Mouse (Mus musculus): ENCODE measurements at regions not wholly inside any gene's neighbourhood (a gene's known extent, or its start where the extent isn't known, plus 50 kb on each side); places are given as distances from the start of the nearest gene placed in this dataset.

- peak; percentile 65 for DNase-seq (ENCODE audit: low read depth)
Measured at GRCm38 (mm10) chr1:67640353-67640752, 517.5 kb downstream of the Cps1 start.

GRCm38 (mm10) chr1:67640766-67641165 lies 517.9 kb downstream of the Cps1 start:
- no peak for DNase-seq (ENCODE audit: low read depth)

- peak; percentile 2 for DNase-seq (ENCODE audit: low read depth)
Measured at GRCm38 (mm10) chr1:67643627-67644026, 520.8 kb downstream of the Cps1 start.

Data from NIH3T3 (cell line).